Mouse (Mus musculus): ENCODE measurements at regions not wholly inside any gene's neighbourhood (a gene's known extent, or its start where the extent isn't known, plus 50 kb on each side); places are given as distances from the start of the nearest gene placed in this dataset.
"Not testable (repeated sequence)": the region's sequence is repeated elsewhere in the genome, so short reads cannot be mapped to it uniquely, and the experiment has no call there.

DNA sequence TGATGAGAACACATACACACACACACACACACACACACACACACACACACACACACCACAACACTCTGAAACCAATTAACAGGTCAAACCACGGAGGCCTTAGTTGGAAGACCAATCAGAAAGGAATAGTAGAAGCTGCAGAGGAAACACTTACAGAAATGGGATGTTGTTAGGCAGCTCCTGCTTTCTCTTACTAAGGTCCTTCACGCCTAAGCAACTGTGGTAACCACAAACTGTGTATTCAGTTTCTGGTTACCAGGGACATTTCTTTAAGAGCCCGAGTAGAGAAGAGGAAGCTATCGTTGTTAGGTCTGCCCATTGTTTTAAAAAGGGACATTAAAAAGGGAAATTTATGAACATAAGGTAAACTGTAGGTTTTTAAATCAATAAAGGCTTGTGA lies 70.1 kb upstream of the Olfr1507 start:
- no peak for DNase-seq (ENCODE audit: low spot score)

DNA sequence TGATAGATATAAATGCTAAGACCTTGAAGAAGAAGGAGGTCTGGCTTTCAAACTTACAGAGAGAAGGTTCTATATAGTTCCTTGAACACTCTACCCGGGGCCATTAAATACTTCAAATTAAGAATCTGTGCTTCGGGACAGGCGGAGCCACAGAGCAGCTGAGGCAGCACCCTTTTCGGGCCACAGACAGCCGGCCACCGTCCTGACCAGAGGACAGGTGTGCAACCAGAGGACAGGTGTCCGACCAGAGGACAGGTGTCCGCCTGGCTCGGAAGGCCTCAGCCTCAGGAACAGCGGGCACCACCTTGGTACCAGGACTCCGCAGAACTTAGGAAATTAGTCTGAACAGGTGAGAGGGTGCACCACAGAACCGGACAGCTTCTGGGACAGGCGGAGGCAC lies 60.8 kb upstream of the Olfr1507 start:
- DNase-seq (ENCODE audit: low spot score) = not testable (repeated sequence)

DNA sequence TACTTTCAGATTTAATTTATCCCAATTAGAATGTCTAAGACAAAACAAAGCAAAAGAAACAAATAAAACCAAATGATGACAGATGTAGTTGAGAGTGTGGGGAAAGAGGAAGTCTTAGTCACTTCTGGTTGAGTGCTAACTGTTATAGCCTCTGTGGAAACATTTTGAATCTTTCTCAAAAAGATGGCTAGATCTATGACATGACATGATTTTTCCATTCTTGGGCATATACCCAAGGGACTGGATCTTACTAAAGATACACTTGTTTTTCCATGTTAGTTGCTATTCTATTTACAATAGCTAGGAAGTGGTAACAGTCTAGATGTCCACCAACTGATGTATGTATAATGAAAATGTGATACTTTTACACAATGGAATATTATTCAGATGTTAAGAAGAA lies 57.9 kb upstream of the Olfr1507 start:
- DNase-seq (ENCODE audit: low spot score) = no peak

DNA sequence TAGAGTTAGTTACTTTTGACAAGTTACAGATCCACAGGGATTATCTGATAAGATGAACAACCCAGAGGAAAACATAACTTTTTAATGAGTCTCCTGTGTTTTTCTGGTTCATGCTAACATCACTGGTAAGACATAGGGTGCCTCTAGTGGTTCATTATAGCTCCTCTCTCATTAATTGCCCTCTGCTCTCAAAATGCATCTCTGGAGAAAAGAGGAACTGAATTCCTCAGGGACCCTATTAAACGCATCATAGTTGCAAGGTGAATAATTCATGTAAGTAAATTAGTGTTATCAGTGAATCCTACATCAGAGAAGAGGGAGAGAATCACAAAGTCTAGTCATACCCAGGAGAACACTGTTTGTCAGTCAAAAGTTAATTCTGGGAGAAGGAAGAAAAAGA lies 52.4 kb upstream of the Olfr1507 start:
- DNase-seq (ENCODE audit: low spot score) = no peak

Data from ovary, postnatal 14 days (tissue).